Mouse (Mus musculus) liver, embryonic 14.5 days (tissue): Measurements from ENCODE around the gene Ttc4.

Experiments
- CTCF ChIP-seq: IDR thresholded peaks from 2 replicates; pipeline ENCODE4 v1.5.1; 2016; ENCODE audit warnings: antibody characterized with exemption, low read depth, control low read depth
- EP300 ChIP-seq: IDR thresholded peaks from 2 replicates; pipeline ENCODE4 v1.6.1; 2016; ENCODE audit warnings: antibody characterized with exemption, low read depth

GRCm38 (mm10) chr4:106614881-106615280 is 63.9 kb downstream of the Ttc4 start:
- no peak for TF ChIP-seq CTCF
- TF ChIP-seq EP300: no peak
